Mouse (Mus musculus): ENCODE measurements around the gene Epop. TPM values are rescaled to one million over a fixed set of nuclear protein-coding genes. Genes with fewer than 3 reads are reported as not detected.

Gene Epop
- polyA plus RNA-seq, 1 experiment: 0.86 TPM

- Histone ChIP-seq H3K4me1 (ENCODE audit: control insufficient read depth, insufficient read depth, low read length) (0 out of 2 replicates have a peak, but pooled peaks cover 3% of the 10 kb centered on the region), H3K27me3 (replicated peaks; ENCODE audit: control insufficient read depth, insufficient read depth, low read length) (no peaks in the 10 kb centered on the region), H3K27ac (ENCODE audit: insufficient read depth, low read depth, low read length) (no peak overlapping the region), H3K4me3 (ENCODE audit: insufficient read depth, low read depth, low read length) (no peak overlapping the region), H3K36me3 (ENCODE audit: control insufficient read depth, insufficient read depth, low read length) (peaks cover 3% of the 10 kb centered on the region)
- DNase-seq: no peak
- TF ChIP-seq POLR2A (IDR thresholded peaks at IDR 0.05; ENCODE audit: low read depth, low read length) (no peak), CTCF (conservative IDR thresholded peaks at IDR 0.05; ENCODE audit: insufficient read depth, insufficient read length, low read depth, low read length) (no peak)
- 76% methylated on average over 13 of the region's 13 CpGs for WGBS
Observed at GRCm38 (mm10) chr11:97670234-97671176, 41.0 kb upstream of the Epop start.

DNA sequence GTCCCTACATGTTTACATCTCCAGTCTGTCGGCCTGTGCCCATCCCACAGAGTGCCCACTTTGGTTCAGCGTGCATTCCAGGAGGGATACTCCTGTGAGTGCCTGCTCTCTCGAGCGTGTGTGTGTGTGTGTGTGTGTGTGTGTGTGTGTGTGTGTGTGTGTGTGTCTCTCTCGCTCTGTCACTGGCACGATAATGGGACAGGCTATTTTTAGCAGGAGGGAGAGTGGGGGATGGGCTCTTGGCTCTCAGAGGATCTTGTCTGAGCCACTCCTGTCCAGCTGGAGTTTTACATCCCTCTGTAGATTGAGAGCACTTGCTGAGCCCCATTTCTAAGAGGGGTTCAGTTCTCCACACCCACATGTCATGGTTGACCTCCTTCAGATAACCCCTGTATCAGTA, 40.3 kb upstream of the Epop start:
- peak; percentile 61 for DNase-seq
- TF ChIP-seq CTCF (conservative IDR thresholded peaks at IDR 0.05; ENCODE audit: insufficient read depth, insufficient read length, low read depth, low read length): no peak
- no peak for TF ChIP-seq POLR2A (IDR thresholded peaks at IDR 0.05; ENCODE audit: low read depth, low read length)
- Histone ChIP-seq H3K36me3 (ENCODE audit: control insufficient read depth, insufficient read depth, low read length) (peaks cover 3% of the 10 kb centered on the region), H3K27me3 (replicated peaks; ENCODE audit: control insufficient read depth, insufficient read depth, low read length) (no peaks in the 10 kb centered on the region), H3K27ac (ENCODE audit: insufficient read depth, low read depth, low read length) (no peak overlapping the region), H3K4me1 (ENCODE audit: control insufficient read depth, insufficient read depth, low read length) (peaks cover 5% of the 10 kb centered on the region; the same call in 1 of the 2 replicates), H3K4me3 (ENCODE audit: insufficient read depth, low read depth, low read length) (no peak overlapping the region)
- WGBS: 31% methylated on average over 5 of the region's 6 CpGs

DNA sequence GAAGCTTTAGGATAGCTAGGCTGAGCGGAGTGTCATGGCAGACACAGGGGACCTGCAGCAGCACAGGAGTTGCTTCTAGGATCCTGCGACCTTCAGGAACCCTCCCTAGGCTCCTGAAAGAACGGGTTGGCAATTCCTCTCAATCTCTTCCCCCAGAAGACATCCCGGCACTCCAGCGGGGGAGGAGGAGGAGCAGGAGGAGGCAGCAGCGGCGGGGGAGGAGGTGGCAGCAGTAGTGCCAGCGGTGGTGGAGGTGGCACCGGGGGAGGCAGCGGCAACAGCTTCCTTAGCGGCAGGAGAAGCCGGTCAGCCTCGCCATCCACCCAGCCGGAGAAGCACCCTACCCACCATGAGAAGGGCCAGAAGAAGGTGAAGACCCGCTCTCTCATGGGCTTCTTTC, 39.8 kb upstream of the Epop start:
- H3K4me1 ChIP-seq (ENCODE audit: control insufficient read depth, insufficient read depth, low read length): peaks cover 6% of the 10 kb centered on the region; the same call in 1 of the 2 replicates
- no peaks in the 10 kb centered on the region for H3K27me3 ChIP-seq (replicated peaks; ENCODE audit: control insufficient read depth, insufficient read depth, low read length)
- no peak overlapping the region for H3K4me3 ChIP-seq (ENCODE audit: insufficient read depth, low read depth, low read length)
- TF ChIP-seq CTCF (conservative IDR thresholded peaks at IDR 0.05; ENCODE audit: insufficient read depth, insufficient read length, low read depth, low read length) (no peak), POLR2A (IDR thresholded peaks at IDR 0.05; ENCODE audit: low read depth, low read length) (no peak)
- DNase-seq: no peak
- no peak overlapping the region for H3K27ac ChIP-seq (ENCODE audit: insufficient read depth, low read depth, low read length)
- peaks cover under 1% of the 10 kb centered on the region for H3K36me3 ChIP-seq (ENCODE audit: control insufficient read depth, insufficient read depth, low read length)
- WGBS: 62% methylated on average over 15 of the region's 15 CpGs

DNA sequence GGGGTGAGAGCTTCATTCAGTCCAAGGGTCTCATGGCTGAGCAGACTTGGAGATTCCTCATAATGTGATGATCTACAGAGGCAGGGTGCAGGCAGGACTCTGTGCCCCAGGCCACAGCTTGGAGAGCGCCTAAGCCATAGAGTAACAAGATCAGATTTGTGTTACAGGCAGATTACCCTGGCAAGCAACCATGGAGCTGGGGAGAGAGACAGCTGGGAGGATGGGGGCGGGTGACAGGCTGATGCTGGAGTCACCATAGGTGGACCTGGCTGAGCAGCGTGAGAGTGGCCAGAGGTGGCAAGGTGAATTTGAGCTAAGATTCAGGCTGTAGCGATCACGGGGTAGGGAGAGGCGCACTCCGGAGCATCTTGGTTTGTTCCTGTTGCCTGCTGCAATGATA, 38.7 kb upstream of the Epop start:
- no peak overlapping the region for H3K4me3 ChIP-seq (ENCODE audit: insufficient read depth, low read depth, low read length)
- WGBS: 92% methylated on average over 7 of the region's 7 CpGs
- TF ChIP-seq CTCF (conservative IDR thresholded peaks at IDR 0.05; ENCODE audit: insufficient read depth, insufficient read length, low read depth, low read length): no peak
- TF ChIP-seq POLR2A (IDR thresholded peaks at IDR 0.05; ENCODE audit: low read depth, low read length): no peak
- no peaks in the 10 kb centered on the region for H3K36me3 ChIP-seq (ENCODE audit: control insufficient read depth, insufficient read depth, low read length)
- no peak for DNase-seq
- H3K4me1 ChIP-seq (ENCODE audit: control insufficient read depth, insufficient read depth, low read length): peaks cover 6% of the 10 kb centered on the region; the same call in 1 of the 2 replicates
- H3K27me3 ChIP-seq (replicated peaks; ENCODE audit: control insufficient read depth, insufficient read depth, low read length): no peaks in the 10 kb centered on the region
- no peak overlapping the region for H3K27ac ChIP-seq (ENCODE audit: insufficient read depth, low read depth, low read length)

DNA sequence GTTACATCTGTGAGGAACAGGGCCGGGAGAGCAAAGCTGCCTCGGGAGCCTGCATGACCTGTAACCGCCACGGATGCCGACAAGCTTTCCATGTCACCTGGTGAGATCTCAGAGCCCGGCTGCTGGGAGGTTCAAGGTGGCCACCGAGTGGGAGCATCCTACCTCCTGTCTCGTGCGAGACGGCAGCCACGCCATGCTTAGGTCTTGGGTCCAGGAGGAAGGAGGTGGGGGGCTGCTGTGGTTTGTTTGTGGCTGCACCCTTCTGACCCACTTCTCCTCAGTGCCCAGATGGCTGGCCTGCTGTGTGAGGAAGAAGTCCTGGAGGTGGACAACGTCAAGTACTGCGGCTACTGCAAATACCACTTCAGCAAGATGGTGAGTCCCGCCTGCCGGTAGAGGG, 37.3 kb upstream of the Epop start:
- TF ChIP-seq POLR2A (IDR thresholded peaks at IDR 0.05; ENCODE audit: low read depth, low read length): no peak
- TF ChIP-seq CTCF (conservative IDR thresholded peaks at IDR 0.05; ENCODE audit: insufficient read depth, insufficient read length, low read depth, low read length): no peak
- WGBS: 92% methylated on average over 15 of the region's 15 CpGs
- Histone ChIP-seq H3K4me1 (ENCODE audit: control insufficient read depth, insufficient read depth, low read length) (peaks cover 6% of the 10 kb centered on the region; the same call in 1 of the 2 replicates), H3K27me3 (replicated peaks; ENCODE audit: control insufficient read depth, insufficient read depth, low read length) (no peaks in the 10 kb centered on the region), H3K36me3 (ENCODE audit: control insufficient read depth, insufficient read depth, low read length) (no peaks in the 10 kb centered on the region), H3K4me3 (ENCODE audit: insufficient read depth, low read depth, low read length) (no peak overlapping the region), H3K27ac (ENCODE audit: insufficient read depth, low read depth, low read length) (no peak overlapping the region)
- no peak for DNase-seq

DNA sequence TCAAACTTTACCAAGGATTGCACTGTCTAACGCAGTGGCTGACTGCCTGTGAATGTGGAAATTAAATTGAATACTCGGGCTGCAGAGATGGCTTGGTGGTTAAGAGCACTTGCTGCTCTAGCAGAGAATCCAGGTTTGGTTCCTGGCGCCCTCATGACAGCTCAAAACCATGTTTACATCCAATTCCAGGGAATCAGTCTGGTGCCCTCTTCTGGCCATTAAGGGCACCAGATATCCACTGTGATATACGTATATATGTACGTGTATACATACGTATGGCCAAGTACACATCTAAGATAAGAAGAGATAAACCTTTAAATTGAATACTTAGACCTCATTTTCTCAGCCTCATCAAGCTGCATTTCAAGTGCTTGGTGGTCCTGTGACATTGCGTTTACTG, 36.7 kb upstream of the Epop start:
- no peaks in the 10 kb centered on the region for H3K27me3 ChIP-seq (replicated peaks; ENCODE audit: control insufficient read depth, insufficient read depth, low read length)
- TF ChIP-seq POLR2A (IDR thresholded peaks at IDR 0.05; ENCODE audit: low read depth, low read length): no peak
- 0 out of 2 replicates have a peak, but pooled peaks have one; percentile 9 for TF ChIP-seq CTCF (conservative IDR thresholded peaks at IDR 0.05; ENCODE audit: insufficient read depth, insufficient read length, low read depth, low read length)
- H3K4me1 ChIP-seq (ENCODE audit: control insufficient read depth, insufficient read depth, low read length): peaks cover 6% of the 10 kb centered on the region; the same call in 1 of the 2 replicates
- no peak overlapping the region for H3K27ac ChIP-seq (ENCODE audit: insufficient read depth, low read depth, low read length)
- no peak for DNase-seq
- H3K4me3 ChIP-seq (ENCODE audit: insufficient read depth, low read depth, low read length): no peak overlapping the region
- 91% methylated on average over 7 of the region's 7 CpGs for WGBS
- H3K36me3 ChIP-seq (ENCODE audit: control insufficient read depth, insufficient read depth, low read length): no peaks in the 10 kb centered on the region

- DNase-seq: no peak
- H3K4me3 ChIP-seq (ENCODE audit: insufficient read depth, low read depth, low read length): no peak overlapping the region
- peaks cover 13% of the 10 kb centered on the region; the same call in 1 of the 2 replicates for H3K4me1 ChIP-seq (ENCODE audit: control insufficient read depth, insufficient read depth, low read length)
- no peaks in the 10 kb centered on the region for H3K27me3 ChIP-seq (replicated peaks; ENCODE audit: control insufficient read depth, insufficient read depth, low read length)
- H3K36me3 ChIP-seq (ENCODE audit: control insufficient read depth, insufficient read depth, low read length): no peaks in the 10 kb centered on the region
- TF ChIP-seq POLR2A (IDR thresholded peaks at IDR 0.05; ENCODE audit: low read depth, low read length) (no peak), CTCF (conservative IDR thresholded peaks at IDR 0.05; ENCODE audit: insufficient read depth, insufficient read length, low read depth, low read length) (no peak)
- 82% methylated on average over 13 of the region's 13 CpGs for WGBS
- no peak overlapping the region for H3K27ac ChIP-seq (ENCODE audit: insufficient read depth, low read depth, low read length)
Observed at GRCm38 (mm10) chr11:97665431-97665830, 35.9 kb upstream of the Epop start.
